Mouse (Mus musculus): ENCODE measurements around the gene Incenp. TPM values are rescaled to one million over a fixed set of nuclear protein-coding genes. Genes with fewer than 3 reads are reported as not detected.
"Not testable (repeated sequence)": the region's sequence is repeated elsewhere in the genome, so short reads cannot be mapped to it uniquely, and the experiment has no call there.

Gene Incenp
- total RNA-seq, 1 experiment from 2014 or later, result 149 TPM

GRCm38 (mm10) chr19:9920835-9921784 is 21.8 kb upstream of the Incenp start:
- peak; percentile 46; the same call in 1 of the 2 replicates for ATAC-seq (replicated peaks; ENCODE audit: low read depth, poor library complexity, severe bottlenecking)

DNA sequence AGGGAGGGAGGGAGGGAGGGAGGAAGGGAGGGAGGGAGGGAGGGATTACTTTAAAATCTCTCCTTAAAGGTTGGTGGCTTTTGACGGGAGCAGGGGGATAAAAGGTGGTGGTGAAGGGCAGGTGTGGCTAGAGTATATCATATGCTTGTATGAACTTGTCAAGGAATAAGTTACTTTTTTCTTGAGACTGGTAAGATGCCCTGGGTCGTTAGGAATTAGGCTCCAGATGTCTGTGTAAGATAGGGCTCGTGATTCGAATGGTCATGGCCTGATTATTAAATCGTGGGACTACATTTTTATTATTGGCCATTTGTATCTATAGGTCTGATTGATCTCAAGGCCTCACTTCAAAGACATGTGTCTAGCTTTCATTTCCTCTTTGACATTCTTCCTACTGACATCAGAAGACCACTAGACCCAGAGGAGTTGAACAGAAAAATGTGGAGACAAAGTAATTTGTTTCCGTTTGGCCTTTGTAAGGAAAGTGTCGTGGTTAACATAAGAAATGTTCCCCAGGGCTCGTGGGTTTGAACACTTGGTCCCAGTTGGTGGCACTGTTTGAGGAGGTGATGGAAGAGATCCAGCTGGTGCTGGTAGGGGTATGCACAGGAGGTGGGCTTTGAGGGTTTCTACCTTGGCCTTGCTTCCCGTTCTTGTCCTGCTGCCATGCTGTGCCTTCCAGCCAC is 19.0 kb upstream of the Incenp start:
- no peak for ATAC-seq (replicated peaks; ENCODE audit: low read depth, poor library complexity, severe bottlenecking)

GRCm38 (mm10) chr19:9917727-9918126 is 18.4 kb upstream of the Incenp start:
- peak; percentile 71 for ATAC-seq (replicated peaks; ENCODE audit: low read depth, poor library complexity, severe bottlenecking)

- peak; percentile 57; the same call in 1 of the 2 replicates for ATAC-seq (replicated peaks; ENCODE audit: low read depth, poor library complexity, severe bottlenecking)
Measured at GRCm38 (mm10) chr19:9915935-9916334, 16.6 kb upstream of the Incenp start.

- 0 out of 2 replicates have a peak, but pooled peaks have one; percentile 15 for ATAC-seq (replicated peaks; ENCODE audit: low read depth, poor library complexity, severe bottlenecking)
Measured at GRCm38 (mm10) chr19:9914346-9914745, 15.0 kb upstream of the Incenp start.

GRCm38 (mm10) chr19:9913784-9914183 is 14.4 kb upstream of the Incenp start:
- 0 out of 2 replicates have a peak, but pooled peaks have one; percentile 12 for ATAC-seq (replicated peaks; ENCODE audit: low read depth, poor library complexity, severe bottlenecking)

DNA sequence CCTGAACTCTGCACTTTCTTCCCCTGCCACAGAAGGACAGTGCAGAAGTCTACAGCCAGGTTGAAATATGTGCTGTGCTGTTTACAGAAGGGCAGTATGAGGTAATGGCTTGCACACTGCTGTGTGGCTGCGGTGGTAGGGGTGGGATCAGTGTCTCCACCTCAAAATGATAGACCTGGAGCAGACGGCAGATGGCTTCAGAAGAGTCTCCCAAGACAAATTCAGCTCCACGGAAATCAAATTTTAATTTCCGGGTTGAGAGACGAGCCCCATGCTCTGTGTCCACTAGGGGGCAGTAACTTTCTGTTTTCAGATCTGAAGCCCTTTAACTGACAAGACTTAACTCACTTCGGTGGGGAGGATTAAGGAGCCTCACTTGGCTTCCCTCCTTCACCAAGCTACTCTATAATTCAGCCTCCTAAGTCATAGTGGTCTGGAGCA is 12.0 kb upstream of the Incenp start:
- peak; percentile 62 for ATAC-seq (replicated peaks; ENCODE audit: low read depth, poor library complexity, severe bottlenecking)

DNA sequence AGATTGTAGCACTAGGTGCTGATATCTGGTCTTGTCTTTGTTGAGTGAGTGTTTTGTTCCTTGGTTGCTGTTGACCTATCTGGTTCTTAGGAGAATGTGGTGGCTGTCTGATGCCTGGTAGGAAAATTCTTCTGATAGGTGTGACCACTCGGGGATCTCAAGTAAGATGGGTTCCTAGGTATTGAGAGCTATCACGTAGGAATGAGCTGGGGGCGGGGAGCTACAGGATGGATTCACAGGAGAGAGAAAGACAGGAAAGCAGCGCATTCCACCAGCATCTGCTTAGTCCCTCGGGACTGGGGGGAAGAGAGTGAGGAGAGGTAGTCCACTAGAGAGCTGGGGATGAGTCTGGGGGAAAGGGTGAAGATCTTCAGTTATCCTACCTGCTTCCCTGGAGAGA is 10.0 kb upstream of the Incenp start:
- no peak for ATAC-seq (replicated peaks; ENCODE audit: low read depth, poor library complexity, severe bottlenecking)

GRCm38 (mm10) chr19:9900696-9901095 is 1.3 kb upstream of the Incenp start:
- not testable (repeated sequence) for ATAC-seq (replicated peaks; ENCODE audit: low read depth, poor library complexity, severe bottlenecking)

DNA sequence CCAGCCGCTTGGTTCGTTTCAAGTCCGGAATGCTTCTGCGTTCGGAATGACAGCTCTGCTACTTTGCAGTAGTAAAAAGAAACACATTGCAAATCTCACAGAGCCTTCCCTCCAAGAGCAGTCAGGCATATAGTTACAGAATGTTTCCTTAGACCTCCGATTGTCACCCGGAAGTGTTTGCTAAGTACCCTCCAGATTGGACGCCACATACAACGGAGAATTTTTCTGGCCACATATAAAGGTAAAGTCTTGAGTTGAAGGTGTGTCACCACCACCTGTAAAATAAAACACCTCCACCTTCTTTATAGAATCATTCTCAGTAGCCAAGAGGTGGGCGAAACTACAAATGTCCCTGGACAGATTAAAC is 412 bp upstream of the Incenp start:
- peak; percentile 45 for ATAC-seq (replicated peaks; ENCODE audit: low read depth, poor library complexity, severe bottlenecking)

- peak; percentile 12 for ATAC-seq (replicated peaks; ENCODE audit: low read depth, poor library complexity, severe bottlenecking)
Measured at GRCm38 (mm10) chr19:9898339-9899066, 848 bp downstream of the Incenp start.

DNA sequence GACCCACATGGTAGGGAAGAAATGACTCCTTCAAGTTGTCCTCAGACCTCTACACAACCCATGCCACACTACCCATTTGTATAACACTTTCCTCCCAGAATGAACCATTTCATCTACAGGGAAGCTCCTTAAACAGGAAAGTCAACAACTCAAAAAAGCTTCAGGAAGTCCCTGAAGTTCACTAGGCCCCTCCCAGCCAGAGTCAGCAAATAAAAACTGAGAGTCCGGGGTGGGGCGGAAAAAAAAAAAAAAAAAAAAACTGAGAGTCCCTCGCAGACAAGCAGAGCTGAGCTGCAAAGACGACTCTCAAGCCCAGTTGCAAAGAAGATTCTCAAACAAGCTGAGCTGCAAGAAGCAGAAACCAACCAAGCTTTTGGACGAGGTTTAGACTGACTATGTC is 3.3 kb downstream of the Incenp start:
- ATAC-seq (replicated peaks; ENCODE audit: low read depth, poor library complexity, severe bottlenecking), result no peak

GRCm38 (mm10) chr19:9886771-9887170 is 12.6 kb downstream of the Incenp start:
- no peak for ATAC-seq (replicated peaks; ENCODE audit: low read depth, poor library complexity, severe bottlenecking)

GRCm38 (mm10) chr19:9886348-9886747 is 13.0 kb downstream of the Incenp start:
- no peak for ATAC-seq (replicated peaks; ENCODE audit: low read depth, poor library complexity, severe bottlenecking)

GRCm38 (mm10) chr19:9878186-9878835 is 21.0 kb downstream of the Incenp start:
- ATAC-seq (replicated peaks; ENCODE audit: low read depth, poor library complexity, severe bottlenecking), result no peak

DNA sequence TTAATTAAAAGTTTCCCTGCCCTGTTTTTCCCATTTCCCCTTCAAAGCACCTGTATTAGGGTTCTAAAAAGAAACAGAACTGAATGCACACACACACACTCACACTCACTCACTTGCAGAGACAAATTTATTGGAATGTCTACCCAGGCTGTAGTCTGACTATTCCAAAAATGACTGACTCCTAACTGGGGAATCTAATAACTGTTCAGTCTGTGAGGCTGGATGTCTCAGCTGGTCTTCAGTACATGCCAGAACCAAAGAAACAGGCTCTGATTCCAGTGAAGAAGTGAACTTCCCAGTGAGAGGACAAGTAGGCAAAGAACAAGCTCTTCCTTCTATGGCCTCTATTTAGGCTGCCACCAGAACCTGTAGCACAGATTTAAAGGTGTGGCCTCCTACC is 33.9 kb downstream of the Incenp start:
- no peak for ATAC-seq (replicated peaks; ENCODE audit: low read depth, poor library complexity, severe bottlenecking)

- ATAC-seq (replicated peaks; ENCODE audit: low read depth, poor library complexity, severe bottlenecking), result no peak
Measured at GRCm38 (mm10) chr19:9864856-9865255, 34.5 kb downstream of the Incenp start.

DNA sequence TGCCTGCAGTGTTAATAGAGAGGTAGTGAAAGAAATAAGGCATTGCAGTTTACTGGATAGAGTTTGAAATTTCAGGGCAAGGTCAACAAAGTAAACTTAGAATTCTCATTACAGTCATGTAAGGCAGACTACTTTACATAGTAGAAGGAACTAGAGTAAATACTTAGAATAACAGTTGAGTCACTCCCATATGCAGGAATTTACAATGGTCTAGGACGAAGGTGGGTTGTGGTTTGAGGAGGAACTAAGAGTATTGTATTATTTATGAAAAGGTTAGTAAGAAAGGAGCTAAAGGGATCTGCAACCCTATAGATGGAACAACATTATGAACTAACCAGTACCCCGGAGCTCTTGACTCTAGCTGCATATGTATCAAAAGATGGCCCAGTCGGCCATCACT is 38.5 kb downstream of the Incenp start:
- ATAC-seq (replicated peaks; ENCODE audit: low read depth, poor library complexity, severe bottlenecking), result not testable (repeated sequence)

DNA sequence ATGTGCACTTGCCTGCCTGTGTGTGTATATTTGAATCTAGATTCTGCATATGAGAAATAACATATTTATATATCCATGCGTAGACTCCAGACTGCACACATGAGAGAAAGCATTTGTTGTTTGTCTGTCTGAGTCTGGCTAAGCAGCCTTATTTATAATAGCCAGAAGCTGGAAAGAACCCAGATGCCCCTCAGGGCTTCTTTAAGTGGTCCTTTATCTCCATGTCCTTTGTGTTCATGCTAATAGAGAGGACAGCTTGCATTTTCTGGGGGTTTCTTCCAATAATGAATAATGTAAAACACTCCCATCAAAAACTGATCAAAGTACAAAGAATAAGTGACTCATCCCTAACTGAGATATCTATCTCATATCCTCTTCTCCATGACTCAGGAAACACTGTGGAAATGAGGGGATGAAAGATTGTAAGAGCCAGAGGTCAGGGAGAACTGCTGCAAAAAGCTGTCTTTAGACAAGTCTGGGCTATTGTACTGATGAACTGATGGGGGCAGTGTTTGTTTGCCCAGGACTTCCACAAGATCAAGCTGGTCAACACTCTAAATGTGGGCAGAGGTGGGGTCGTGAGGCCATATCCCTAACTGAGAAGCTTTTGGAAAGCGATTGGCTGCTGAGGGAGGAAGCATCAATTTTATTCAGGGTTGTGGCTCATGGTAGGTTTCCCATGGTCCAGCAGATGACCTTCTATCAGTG is 49.8 kb downstream of the Incenp start:
- ATAC-seq (replicated peaks; ENCODE audit: low read depth, poor library complexity, severe bottlenecking), result not testable (repeated sequence)
